Mouse (Mus musculus): ENCODE results near the gene Tal1. TPM values are rescaled to one million over a fixed set of nuclear protein-coding genes. Genes with fewer than 3 reads are reported as not detected.

Tal1 gene
- polyA plus RNA-seq, 1 experiment from 2014 or later: 8.5 TPM

- H3K9me3 ChIP-seq: no peaks in the 10 kb centered on the region
- no peak overlapping the region for H3K4me2 ChIP-seq
- H3K27me3 ChIP-seq (replicated peaks): peaks cover 19% of the 10 kb centered on the region
- no peak overlapping the region for H3K4me3 ChIP-seq
- WGBS: 72% methylated on average over 2 of the region's 2 CpGs
- H3K27ac ChIP-seq: no peak overlapping the region
- H3K36me3 ChIP-seq (replicated peaks): no peaks in the 10 kb centered on the region
- ATAC-seq (replicated peaks): no peak
- H3K9ac ChIP-seq: no peak overlapping the region
- H3K4me1 ChIP-seq: peaks cover 16% of the 10 kb centered on the region
These were observed 37.8 kb downstream of the Tal1 start for GRCm38 (mm10) chr4:115094056-115094455.

GRCm38 (mm10) chr4:115095671-115096434 lies 39.6 kb downstream of the Tal1 start:
- Histone ChIP-seq H3K36me3 (replicated peaks) (no peaks in the 10 kb centered on the region), H3K27ac (0 out of 2 replicates have a peak overlapping the region, but pooled peaks have one; percentile 21), H3K9me3 (no peaks in the 10 kb centered on the region), H3K4me1 (peaks cover 16% of the 10 kb centered on the region), H3K9ac (peak overlapping the region; percentile 49), H3K4me3 (peak overlapping the region; percentile 46), H3K27me3 (replicated peaks) (peaks cover 19% of the 10 kb centered on the region), H3K4me2 (peak overlapping the region; percentile 96)
- 1% methylated on average over 31 of the region's 31 CpGs for WGBS
- peak; percentile 73 for ATAC-seq (replicated peaks)

GRCm38 (mm10) chr4:115096435-115097145 lies 40.4 kb downstream of the Tal1 start:
- Histone ChIP-seq H3K4me1 (peaks cover 16% of the 10 kb centered on the region), H3K36me3 (replicated peaks) (no peaks in the 10 kb centered on the region), H3K27ac (0 out of 2 replicates have a peak overlapping the region, but pooled peaks have one; percentile 21), H3K4me3 (peak overlapping the region; percentile 15), H3K27me3 (replicated peaks) (peaks cover 19% of the 10 kb centered on the region), H3K9me3 (no peaks in the 10 kb centered on the region), H3K9ac (peak overlapping the region; percentile 49; the same call in 1 of the 2 replicates), H3K4me2 (peak overlapping the region; percentile 96)
- ATAC-seq (replicated peaks): peak; percentile 46
- 18% methylated on average over 11 of the region's 11 CpGs for WGBS

- Histone ChIP-seq H3K9ac (no peak overlapping the region), H3K9me3 (no peaks in the 10 kb centered on the region), H3K4me2 (peak overlapping the region; percentile 44), H3K4me1 (peaks cover 16% of the 10 kb centered on the region), H3K4me3 (peak overlapping the region; percentile 15), H3K36me3 (replicated peaks) (no peaks in the 10 kb centered on the region), H3K27ac (no peak overlapping the region), H3K27me3 (replicated peaks) (peaks cover 19% of the 10 kb centered on the region)
- ATAC-seq (replicated peaks): peak; percentile 17; the same call in 1 of the 2 replicates
- under 1% methylated on average over 6 of the region's 6 CpGs for WGBS
These were observed 40.9 kb downstream of the Tal1 start for GRCm38 (mm10) chr4:115097146-115097496.

GRCm38 (mm10) chr4:115101682-115102081 lies 45.5 kb downstream of the Tal1 start:
- H3K36me3 ChIP-seq (replicated peaks): no peaks in the 10 kb centered on the region
- H3K27me3 ChIP-seq (replicated peaks): peaks cover 11% of the 10 kb centered on the region
- H3K4me3 ChIP-seq: no peak overlapping the region
- peak; percentile 75 for ATAC-seq (replicated peaks)
- WGBS: 39% methylated on average over 6 of the region's 6 CpGs
- H3K27ac ChIP-seq: no peak overlapping the region
- H3K4me2 ChIP-seq: no peak overlapping the region; the same call in 1 of the 2 replicates
- H3K9me3 ChIP-seq: no peaks in the 10 kb centered on the region
- no peak overlapping the region for H3K9ac ChIP-seq
- peaks cover 5% of the 10 kb centered on the region; the same call in 1 of the 2 replicates for H3K4me1 ChIP-seq

GRCm38 (mm10) chr4:115103510-115103909 lies 47.3 kb downstream of the Tal1 start:
- H3K4me3 ChIP-seq: no peak overlapping the region
- ATAC-seq (replicated peaks): no peak
- 74% methylated on average over 4 of the region's 4 CpGs for whole genome bisulfite sequencing

GRCm38 (mm10) chr4:115111167-115111566 lies 54.9 kb downstream of the Tal1 start:
- Histone ChIP-seq H3K4me1 (no peaks in the 10 kb centered on the region), H3K9me3 (no peaks in the 10 kb centered on the region), H3K4me3 (no peak overlapping the region), H3K27me3 (replicated peaks) (no peaks in the 10 kb centered on the region; the same call in 1 of the 2 replicates), H3K4me2 (no peak overlapping the region), H3K36me3 (replicated peaks) (no peaks in the 10 kb centered on the region), H3K27ac (no peak overlapping the region), H3K9ac (no peak overlapping the region)
- WGBS: 80% methylated on average over 2 of the region's 2 CpGs
- ATAC-seq (replicated peaks): no peak

More at GRCm38 (mm10) chr4:115103510-115103909, 47.3 kb downstream of the Tal1 start:
- no peak overlapping the region for H3K4me2 ChIP-seq
- no peaks in the 10 kb centered on the region for H3K36me3 ChIP-seq (replicated peaks)
- H3K9ac ChIP-seq: no peak overlapping the region
- no peaks in the 10 kb centered on the region; the same call in 1 of the 2 replicates for H3K4me1 ChIP-seq
- H3K27ac ChIP-seq: no peak overlapping the region
- H3K9me3 ChIP-seq: no peaks in the 10 kb centered on the region
- H3K27me3 ChIP-seq (replicated peaks): no peaks in the 10 kb centered on the region; the same call in 1 of the 2 replicates

GRCm38 (mm10) chr4:115113266-115113665 lies 57.0 kb downstream of the Tal1 start:
- Histone ChIP-seq H3K4me3 (no peak overlapping the region), H3K4me2 (no peak overlapping the region), H3K9ac (no peak overlapping the region), H3K9me3 (no peaks in the 10 kb centered on the region), H3K36me3 (replicated peaks) (no peaks in the 10 kb centered on the region), H3K4me1 (no peaks in the 10 kb centered on the region), H3K27ac (no peak overlapping the region), H3K27me3 (replicated peaks) (no peaks in the 10 kb centered on the region; the same call in 1 of the 2 replicates)
- ATAC-seq (replicated peaks): no peak
- 24% methylated on average over 5 of the region's 5 CpGs for WGBS

GRCm38 (mm10) chr4:115119642-115120041 lies 63.4 kb downstream of the Tal1 start:
- ATAC-seq (replicated peaks): no peak
- Histone ChIP-seq H3K4me3 (no peak overlapping the region), H3K27me3 (replicated peaks) (no peaks in the 10 kb centered on the region), H3K36me3 (replicated peaks) (no peaks in the 10 kb centered on the region), H3K9me3 (no peaks in the 10 kb centered on the region), H3K4me1 (no peaks in the 10 kb centered on the region), H3K4me2 (no peak overlapping the region), H3K9ac (no peak overlapping the region), H3K27ac (no peak overlapping the region)
- 88% methylated on average over 3 of the region's 3 CpGs for WGBS

GRCm38 (mm10) chr4:115121162-115121561 lies 64.9 kb downstream of the Tal1 start:
- WGBS: 81% methylated on average over 2 of the region's 2 CpGs
- Histone ChIP-seq H3K4me3 (no peak overlapping the region), H3K9ac (no peak overlapping the region), H3K27ac (no peak overlapping the region), H3K9me3 (no peaks in the 10 kb centered on the region), H3K4me1 (no peaks in the 10 kb centered on the region), H3K27me3 (replicated peaks) (no peaks in the 10 kb centered on the region), H3K36me3 (replicated peaks) (no peaks in the 10 kb centered on the region), H3K4me2 (no peak overlapping the region)
- ATAC-seq (replicated peaks): no peak

All from midbrain, embryonic 15.5 days (tissue).